Mouse (Mus musculus) lung, embryonic 14.5 days (tissue): ENCODE measurements at regions not wholly inside any gene's neighbourhood (a gene's known extent, or its start where the extent isn't known, plus 50 kb on each side); places are given as distances from the start of the nearest gene placed in this dataset.

Experiments
- ATAC-seq: fragments of 200-750 bp; cut with Nextera tagmentation; 2 replicates; pipeline ENCODE4 v1.8.0; 2017; ENCODE audit warnings: mild to moderate bottlenecking, moderate TSS enrichment, moderate library complexity; ENCODE audit not compliant: insufficient read depth
- DNase-seq: peaks from one replicate; pipeline ENCODE4 v3.0.0-alpha.2; 2015
- H3K27ac ChIP-seq: fragments of 300-500 bp; sonication (generic); 2 replicates; pipeline ENCODE4 v1.5.1; 2014; ENCODE audit warnings: low read depth, mild to moderate bottlenecking, moderate library complexity
- H3K27me3 ChIP-seq: fragments of 300-500 bp; sonication (generic); 2 replicates; pipeline ENCODE4 v1.6.1; 2014; ENCODE audit warnings: low read length, control low read depth; ENCODE audit not compliant: insufficient read depth
- H3K36me3 ChIP-seq: fragments of 300-500 bp; sonication (generic); 2 replicates; pipeline ENCODE4 v1.6.1; 2014; ENCODE audit warnings: control low read depth; ENCODE audit not compliant: insufficient read depth
- H3K4me1 ChIP-seq: fragments of 300-500 bp; sonication (generic); 2 replicates; pipeline ENCODE4 v1.6.1; 2014; ENCODE audit warnings: antibody characterized with exemption, control low read depth; ENCODE audit not compliant: insufficient read depth
- H3K4me2 ChIP-seq: fragments of 300-500 bp; sonication (generic); 2 replicates; pipeline ENCODE4 v1.6.1; 2014; ENCODE audit warnings: mild to moderate bottlenecking
- H3K4me3 ChIP-seq: fragments of 300-500 bp; sonication (generic); 2 replicates; pipeline ENCODE4 v1.5.1; 2014; ENCODE audit warnings: low read depth, low read length
- H3K9ac ChIP-seq: fragments of 300-500 bp; sonication (generic); 2 replicates; pipeline ENCODE4 v1.6.1; 2014
- H3K9me3 ChIP-seq: fragments of 300-500 bp; sonication (generic); 2 replicates; pipeline ENCODE4 v1.6.1; 2016; ENCODE audit warnings: low read depth, low read length, control low read depth
- CTCF ChIP-seq: IDR thresholded peaks from 2 replicates; pipeline ENCODE4 v1.5.1; 2016; ENCODE audit warnings: antibody characterized with exemption, low read depth
- WGBS: fragments of 180-500 bp; shearing (Covaris S2); extraction: QIAGEN DNeasy Blood & Tissue Kit; methylation state at CpG from one replicate; pipeline ENCODE4 v1.1.7; 2014; 5-methylcytosine and 5-hydroxymethylcytosine counted together

GRCm38 (mm10) chr6:143324636-143325035 is 157.6 kb downstream of the Etnk1 start:
- DNase-seq (peak; percentile 34), ATAC-seq (no peak; the same call in 1 of the 2 replicates)
- Histone ChIP-seq H3K9me3 (no peaks in the 10 kb centered on the region), H3K36me3 (no peaks in the 10 kb centered on the region), H3K4me3 (no peak overlapping the region), H3K9ac (no peak overlapping the region), H3K4me1 (no peaks in the 10 kb centered on the region), H3K4me2 (no peak overlapping the region), H3K27ac (no peak overlapping the region), H3K27me3 (no peaks in the 10 kb centered on the region)
- 13% methylated on average over 8 of the region's 8 CpGs for WGBS
- TF ChIP-seq CTCF: no peak

- DNase-seq: peak; percentile 13
- H3K4me3 ChIP-seq: no peak overlapping the region
- ATAC-seq: no peak
- no peak overlapping the region for H3K27ac ChIP-seq
- H3K4me1 ChIP-seq: no peaks in the 10 kb centered on the region
- peak overlapping the region; percentile 32 for H3K4me2 ChIP-seq
- H3K9me3 ChIP-seq: no peaks in the 10 kb centered on the region
- H3K36me3 ChIP-seq: no peaks in the 10 kb centered on the region
- H3K27me3 ChIP-seq: no peaks in the 10 kb centered on the region
- no peak overlapping the region for H3K9ac ChIP-seq
- no peak for TF ChIP-seq CTCF
- WGBS: 72% methylated on average over 22 of the region's 22 CpGs
Measured at GRCm38 (mm10) chr6:143326956-143327722, 160.1 kb downstream of the Etnk1 start.

GRCm38 (mm10) chr6:143327788-143328187 is 160.8 kb downstream of the Etnk1 start:
- no peak overlapping the region for H3K9ac ChIP-seq
- H3K9me3 ChIP-seq: no peaks in the 10 kb centered on the region
- 85% methylated on average over 8 of the region's 8 CpGs for WGBS
- no peak overlapping the region for H3K4me2 ChIP-seq
- no peak for ATAC-seq
- no peaks in the 10 kb centered on the region for H3K4me1 ChIP-seq
- no peak overlapping the region for H3K4me3 ChIP-seq
- H3K27ac ChIP-seq: no peak overlapping the region
- no peaks in the 10 kb centered on the region for H3K36me3 ChIP-seq
- peak; percentile 45; the same call in 1 of the 2 replicates for TF ChIP-seq CTCF
- DNase-seq: no peak
- H3K27me3 ChIP-seq: no peaks in the 10 kb centered on the region

GRCm38 (mm10) chr6:143328202-143328601 is 161.2 kb downstream of the Etnk1 start:
- H3K4me3 ChIP-seq: no peak overlapping the region
- H3K9me3 ChIP-seq: no peaks in the 10 kb centered on the region
- no peaks in the 10 kb centered on the region for H3K4me1 ChIP-seq
- no peaks in the 10 kb centered on the region for H3K36me3 ChIP-seq
- no peaks in the 10 kb centered on the region for H3K27me3 ChIP-seq
- H3K4me2 ChIP-seq: no peak overlapping the region
- no peak overlapping the region for H3K9ac ChIP-seq
- no peak for ATAC-seq
- 83% methylated on average over 9 of the region's 9 CpGs for WGBS
- H3K27ac ChIP-seq: no peak overlapping the region
- TF ChIP-seq CTCF: no peak
- no peak for DNase-seq

DNA sequence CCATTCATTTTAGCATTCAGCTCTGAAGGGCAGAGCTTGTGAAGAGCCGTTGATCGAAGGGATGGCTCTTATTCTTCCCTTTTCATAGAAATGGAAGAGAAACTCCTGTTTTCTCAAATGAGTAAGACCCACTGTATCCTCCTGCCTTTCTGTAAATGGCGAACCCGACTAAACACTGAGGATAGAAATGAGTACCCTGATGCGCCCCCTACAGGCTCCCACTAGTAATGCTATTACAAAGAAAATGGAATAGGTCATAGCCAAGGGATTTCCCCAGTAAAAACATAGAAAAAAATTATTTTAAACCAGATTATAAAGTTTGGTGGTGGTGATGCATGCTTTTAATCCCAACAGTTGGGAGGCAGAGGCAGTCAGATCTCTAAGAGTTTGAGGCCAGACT is 162.1 kb downstream of the Etnk1 start:
- Histone ChIP-seq H3K9me3 (no peaks in the 10 kb centered on the region), H3K27ac (no peak overlapping the region), H3K36me3 (no peaks in the 10 kb centered on the region), H3K4me3 (no peak overlapping the region), H3K4me2 (no peak overlapping the region), H3K9ac (no peak overlapping the region), H3K27me3 (no peaks in the 10 kb centered on the region), H3K4me1 (no peaks in the 10 kb centered on the region)
- DNase-seq: no peak
- no peak for ATAC-seq
- WGBS: 77% methylated on average over 5 of the region's 5 CpGs
- no peak for TF ChIP-seq CTCF

GRCm38 (mm10) chr6:143333493-143333892 is 166.5 kb downstream of the Etnk1 start:
- Histone ChIP-seq H3K9me3 (no peaks in the 10 kb centered on the region; the same call in 1 of the 2 replicates), H3K4me3 (no peak overlapping the region), H3K4me1 (no peaks in the 10 kb centered on the region), H3K27ac (no peak overlapping the region), H3K4me2 (no peak overlapping the region), H3K36me3 (no peaks in the 10 kb centered on the region), H3K9ac (no peak overlapping the region), H3K27me3 (no peaks in the 10 kb centered on the region)
- WGBS: 87% methylated on average over 8 of the region's 8 CpGs
- DNase-seq (no peak), ATAC-seq (no peak)
- TF ChIP-seq CTCF: no peak

GRCm38 (mm10) chr6:143336574-143336973 is 169.6 kb downstream of the Etnk1 start:
- DNase-seq: peak; percentile 72
- WGBS: 35% methylated on average over 4 of the region's 4 CpGs
- TF ChIP-seq CTCF: no peak
- Histone ChIP-seq H3K4me3 (no peak overlapping the region), H3K9ac (no peak overlapping the region), H3K4me2 (no peak overlapping the region), H3K27me3 (no peaks in the 10 kb centered on the region), H3K27ac (no peak overlapping the region), H3K9me3 (no peaks in the 10 kb centered on the region; the same call in 1 of the 2 replicates), H3K36me3 (no peaks in the 10 kb centered on the region), H3K4me1 (no peaks in the 10 kb centered on the region)
- peak; percentile 44; the same call in 1 of the 2 replicates for ATAC-seq
